Mouse (Mus musculus) C2C12 (cell line): ENCODE results near the gene Hist1h2ad. TPM values are rescaled to one million over a fixed set of nuclear protein-coding genes. Genes with fewer than 3 reads are reported as not detected.
A peak's percentile ranks its signal among the peaks of the same experiment; 100 is the strongest.
"Not testable (repeated sequence)": the region's sequence is repeated elsewhere in the genome, so short reads cannot be mapped to it uniquely, and the experiment has no call there.

Experiments used
- H3K27me3 ChIP-seq: one replicate; pipeline ENCODE4 v1.6.1; 2011; ENCODE audit not compliant: control insufficient read depth, insufficient read depth, insufficient read length
- H3K36me3 ChIP-seq: one replicate; pipeline ENCODE4 v1.6.1; 2011; ENCODE audit not compliant: control insufficient read depth, insufficient read depth
- H3K4me3 ChIP-seq: one replicate; pipeline ENCODE4 v1.5.1; 2011; ENCODE audit warnings: mild to moderate bottlenecking, control low read depth; ENCODE audit not compliant: poor library complexity, insufficient read depth, severe bottlenecking
- H3K79me2 ChIP-seq: one replicate; pipeline ENCODE4 v1.6.1; 2011; ENCODE audit not compliant: control insufficient read depth, insufficient read depth
- H3K79me3 ChIP-seq: one replicate; pipeline ENCODE4 v1.6.1; 2011; ENCODE audit warnings: low read depth, control low read depth
- H3ac ChIP-seq: one replicate; pipeline ENCODE3; 2011; ENCODE audit warnings: low read depth; ENCODE audit not compliant: control insufficient read depth, insufficient read length
- CEBPB ChIP-seq: IDR thresholded peaks from one replicate; pipeline ENCODE4 v1.6.1; 2011; ENCODE audit warnings: low read depth, mild to moderate bottlenecking, control low read depth, moderate library complexity
- CTCF ChIP-seq: IDR thresholded peaks from one replicate; pipeline ENCODE4 v1.5.1; 2011; ENCODE audit not compliant: control insufficient read depth, insufficient read depth, insufficient read length
- FOSL1 ChIP-seq: IDR thresholded peaks from one replicate; pipeline ENCODE4 v1.8.0; 2011; ENCODE audit warnings: mild to moderate bottlenecking, low read length; ENCODE audit not compliant: poor library complexity, insufficient read depth, severe bottlenecking
- MAX ChIP-seq: IDR thresholded peaks from one replicate; pipeline ENCODE4 v1.6.1; 2011; ENCODE audit warnings: mild to moderate bottlenecking, control low read depth
- MYOD1 ChIP-seq: IDR thresholded peaks from one replicate; pipeline ENCODE4 v1.6.1; 2011; ENCODE audit warnings: low read depth; ENCODE audit not compliant: control insufficient read depth, insufficient read length
- MYOG ChIP-seq: IDR thresholded peaks from one replicate; pipeline ENCODE4 v1.6.1; 2011; ENCODE audit not compliant: control insufficient read depth, insufficient read length; ENCODE audit errors: extremely low read depth
- USF1 ChIP-seq: IDR thresholded peaks from one replicate; pipeline ENCODE4 v1.6.1; 2011; ENCODE audit warnings: low read depth, mild to moderate bottlenecking, control low read depth, moderate library complexity
- polyA plus RNA-seq: library from polyadenylated mRNA; unstranded; fragments of >200 nt; fragmentation: generic; extraction: Trizol; gene quantifications from one replicate; pipeline ENCODE4 v1.2.1, GENCODE M21; 2012; ENCODE audit warnings: missing spikeins

Hist1h2ad gene
- polyA plus RNA-seq, 1 experiment = 0.73 TPM

DNA sequence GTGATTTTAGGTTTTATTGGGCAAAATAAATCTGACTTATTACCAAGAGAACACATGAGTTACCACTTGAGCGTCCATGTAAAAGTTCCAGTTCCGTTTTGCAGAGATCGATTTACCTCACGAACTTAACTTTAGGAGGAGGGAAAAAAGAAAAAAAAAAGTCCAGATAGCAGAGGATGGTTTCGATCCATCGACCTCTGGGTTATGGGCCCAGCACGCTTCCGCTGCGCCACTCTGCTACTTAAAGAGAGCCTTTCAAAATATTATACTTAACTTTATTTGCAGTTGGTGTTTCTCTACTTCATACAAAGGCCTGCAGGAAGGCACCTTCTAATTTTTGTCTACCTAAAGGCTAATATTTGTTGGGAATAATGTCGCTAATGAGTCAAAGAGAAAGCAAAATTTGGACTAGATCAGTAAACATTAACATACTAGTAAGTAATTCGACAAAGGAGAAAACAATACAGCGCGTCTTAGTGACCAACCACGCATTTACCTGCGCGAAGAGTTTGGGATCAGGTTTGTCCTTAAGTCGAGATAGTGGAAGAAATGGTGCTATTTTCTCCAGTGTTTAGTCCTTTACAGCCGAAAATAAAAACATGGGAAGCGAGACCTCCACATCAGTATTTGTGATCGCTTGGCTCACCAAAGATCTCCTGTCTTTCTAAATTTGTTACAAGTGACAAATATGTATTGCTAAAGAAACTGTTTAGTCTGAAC lies 43.8 kb upstream of the Hist1h2ad start:
- Histone ChIP-seq H3K4me3 (peak overlapping the region; percentile 25), H3K36me3 (no peaks in the 10 kb centered on the region), H3K27me3 (no peaks in the 10 kb centered on the region), H3K79me3 (no peaks in the 10 kb centered on the region), H3ac (peak overlapping the region; percentile 36), H3K79me2 (no peaks in the 10 kb centered on the region)
- TF ChIP-seq MAX (no peak), MYOD1 (no peak), MYOG (no peak), CTCF (no peak), USF1 (no peak), FOSL1 (no peak), CEBPB (no peak)

DNA sequence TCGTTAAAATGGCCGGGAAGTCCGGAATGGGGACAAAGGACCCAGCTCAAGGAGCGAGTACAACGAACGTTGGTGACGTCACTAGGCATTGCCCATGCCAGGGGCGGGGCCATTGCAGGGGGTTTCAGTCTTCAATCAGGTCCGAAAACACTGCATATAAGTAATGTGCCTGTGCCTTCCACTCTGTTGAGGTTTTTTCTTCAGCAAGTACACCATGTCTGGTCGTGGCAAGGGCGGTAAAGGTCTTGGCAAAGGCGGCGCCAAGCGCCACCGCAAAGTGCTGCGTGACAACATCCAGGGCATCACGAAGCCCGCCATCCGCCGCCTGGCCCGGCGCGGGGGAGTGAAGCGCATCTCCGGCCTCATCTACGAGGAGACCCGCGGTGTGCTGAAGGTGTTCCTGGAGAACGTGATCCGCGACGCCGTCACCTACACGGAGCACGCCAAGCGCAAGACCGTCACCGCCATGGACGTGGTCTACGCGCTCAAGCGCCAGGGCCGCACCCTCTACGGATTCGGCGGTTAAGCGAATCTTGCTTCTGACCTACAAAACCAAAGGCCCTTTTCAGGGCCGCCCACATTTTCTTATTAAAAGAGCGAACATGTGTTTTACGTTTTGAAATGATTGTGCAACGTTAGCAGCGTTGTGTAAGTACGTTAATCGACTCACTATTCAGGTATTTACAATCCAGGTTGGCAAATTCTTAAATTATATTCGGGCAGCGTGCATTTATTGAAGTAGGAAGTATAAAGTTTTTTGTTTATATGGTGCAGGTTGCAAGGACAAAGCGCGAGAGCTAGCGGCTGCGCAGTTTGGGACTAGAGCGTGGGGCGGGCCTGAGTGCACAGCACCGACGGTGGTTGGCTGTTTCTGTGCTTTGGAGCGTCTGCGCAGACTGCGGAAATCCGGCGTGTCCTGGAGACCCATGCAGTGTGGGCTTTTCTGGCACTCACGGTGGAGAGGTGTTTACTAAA lies 43.0 kb upstream of the Hist1h2ad start, which contains the start of gene Hist1h4h:
Gene Hist1h4h (plus strand): TSS at position 150 of the 975 bp plus-strand sequence.
- TF ChIP-seq CTCF (no peak), CEBPB (peak; percentile 92), MYOG (no peak), USF1 (no peak)
- H3K79me3 ChIP-seq = no peaks in the 10 kb centered on the region
- peak within 1 kb of the TSS; percentile 25 for H3K4me3 ChIP-seq
- H3K79me2 ChIP-seq = peaks cover 4% of the 10 kb centered on the region
- H3K36me3 ChIP-seq = no peaks in the 10 kb centered on the region
- no peaks in the 10 kb centered on the region for H3K27me3 ChIP-seq
- peak within 1 kb of the TSS; percentile 56 for H3ac ChIP-seq

DNA sequence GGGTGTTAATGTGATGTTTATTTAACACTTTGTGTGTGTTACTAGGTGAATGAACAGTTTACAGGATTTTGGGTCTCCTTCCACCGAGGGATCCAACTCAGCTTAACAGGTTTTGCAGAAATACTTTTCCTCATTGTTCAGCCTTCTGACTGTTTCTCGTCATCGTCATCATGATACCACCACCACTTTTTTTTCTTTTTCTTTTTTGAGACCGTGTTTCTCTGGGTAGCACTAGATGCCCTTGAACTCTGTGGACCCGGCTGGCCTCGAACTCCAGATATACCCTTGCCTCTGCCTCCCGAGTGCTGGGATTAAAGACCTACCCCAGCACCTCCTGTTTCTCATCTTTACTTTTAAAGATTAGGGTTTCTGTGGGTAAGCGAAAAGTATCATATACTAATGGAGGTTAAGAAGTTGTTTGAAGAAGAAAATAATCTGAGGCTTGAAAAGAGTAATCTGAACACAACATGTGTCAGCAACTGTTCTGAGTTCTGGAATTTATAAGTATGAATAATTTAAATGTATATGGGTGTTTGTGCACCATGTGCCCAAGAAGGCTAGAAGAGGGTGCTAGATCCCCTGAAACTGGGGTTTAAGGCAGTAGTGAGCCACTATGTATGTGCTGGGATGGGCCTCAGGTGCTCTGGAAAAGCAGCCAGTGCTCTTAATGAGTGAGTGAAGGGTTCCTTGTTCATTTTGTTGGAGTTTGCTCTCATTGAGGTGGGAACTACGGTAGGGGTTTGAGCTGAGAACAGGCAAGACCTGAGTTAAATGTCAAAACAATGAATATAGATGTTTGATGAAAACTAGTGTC lies 41.7 kb upstream of the Hist1h2ad start:
- Histone ChIP-seq H3K4me3 (peak overlapping the region; percentile 25), H3K27me3 (no peaks in the 10 kb centered on the region), H3K36me3 (no peaks in the 10 kb centered on the region), H3K79me3 (no peaks in the 10 kb centered on the region), H3ac (peak overlapping the region; percentile 70), H3K79me2 (peaks cover 17% of the 10 kb centered on the region)
- TF ChIP-seq MAX (no peak), USF1 (no peak), CEBPB (no peak)

DNA sequence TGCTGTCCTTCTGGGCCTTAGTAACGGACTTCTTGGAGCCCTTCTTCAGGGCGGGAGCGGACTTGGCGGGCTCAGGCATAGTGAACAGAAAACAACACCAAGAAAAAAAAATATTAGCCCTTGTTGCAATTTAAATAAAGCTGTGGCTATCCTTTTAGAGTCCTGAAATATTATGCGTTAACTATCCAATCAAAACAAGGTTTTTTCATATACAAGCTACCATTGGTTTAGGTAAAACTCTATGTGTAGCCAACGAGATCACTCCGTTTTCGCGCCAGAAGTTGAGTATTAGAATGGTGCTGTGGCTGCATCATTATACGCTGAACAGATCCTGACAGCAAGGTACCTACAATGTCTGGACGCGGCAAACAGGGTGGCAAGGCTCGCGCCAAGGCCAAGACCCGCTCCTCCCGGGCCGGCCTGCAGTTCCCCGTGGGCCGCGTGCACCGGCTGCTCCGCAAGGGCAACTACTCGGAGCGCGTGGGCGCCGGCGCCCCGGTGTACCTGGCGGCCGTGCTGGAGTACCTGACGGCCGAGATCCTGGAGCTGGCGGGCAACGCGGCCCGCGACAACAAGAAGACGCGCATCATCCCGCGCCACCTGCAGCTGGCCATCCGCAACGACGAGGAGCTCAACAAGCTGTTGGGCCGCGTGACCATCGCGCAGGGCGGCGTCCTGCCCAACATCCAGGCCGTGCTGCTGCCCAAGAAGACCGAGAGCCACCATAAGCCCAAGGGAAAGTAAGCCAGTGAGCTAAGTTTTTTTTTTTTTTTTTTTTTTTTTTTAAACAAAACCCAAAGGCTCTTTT lies 40.4 kb upstream of the Hist1h2ad start, which contains the start of gene Hist1h2af:
Gene Hist1h2af (plus strand): TSS at position 347 of the 808 bp plus-strand sequence.
- H3K79me2 ChIP-seq = peaks cover 22% of the 10 kb centered on the region

DNA sequence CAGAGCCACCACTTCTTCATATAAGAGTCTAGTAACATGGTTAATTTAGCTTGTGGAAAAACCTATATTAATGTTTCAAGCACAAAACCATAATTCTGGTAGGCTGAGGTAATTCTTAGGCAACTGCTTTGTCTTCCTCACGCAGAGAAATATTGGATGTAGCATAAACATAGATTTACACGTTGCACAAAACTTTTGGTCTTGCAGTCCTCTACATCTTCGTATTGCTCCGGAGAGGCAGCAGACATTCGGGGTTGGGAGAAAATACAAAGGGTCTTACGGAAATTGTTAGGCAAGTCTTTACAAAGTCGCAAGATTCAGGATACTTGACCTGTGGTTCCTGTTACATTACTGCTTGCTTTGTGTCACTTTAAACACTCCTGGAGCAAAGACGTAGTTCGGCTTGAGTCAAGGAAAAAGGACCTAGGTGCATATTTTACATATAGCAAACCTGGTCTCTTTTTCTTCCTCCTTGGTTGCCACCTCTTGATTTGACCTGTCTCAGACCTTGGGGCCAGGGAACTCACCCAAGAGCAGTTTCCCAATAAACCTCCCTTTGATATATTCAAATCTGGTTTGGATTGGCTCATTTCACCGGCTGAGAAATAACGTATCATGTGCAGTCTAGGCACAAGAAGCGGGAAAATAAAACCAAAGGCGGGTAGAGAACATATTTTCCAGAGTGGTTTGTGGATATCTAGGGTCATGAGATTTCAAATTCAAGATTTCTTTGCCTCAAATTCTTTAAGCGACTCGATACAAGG lies 39.6 kb upstream of the Hist1h2ad start:
- no peaks in the 10 kb centered on the region for H3K79me3 ChIP-seq
- H3K27me3 ChIP-seq = no peaks in the 10 kb centered on the region
- TF ChIP-seq USF1 (no peak), CTCF (no peak), CEBPB (peak; percentile 8), FOSL1 (no peak), MAX (no peak)
- H3ac ChIP-seq = peak overlapping the region; percentile 81
- no peaks in the 10 kb centered on the region for H3K36me3 ChIP-seq
- peaks cover 22% of the 10 kb centered on the region for H3K79me2 ChIP-seq
- peak overlapping the region; percentile 35 for H3K4me3 ChIP-seq

More for the DNA sequence above, 40.4 kb upstream of the Hist1h2ad start, which contains the start of gene Hist1h2af:
- not testable (repeated sequence) for H3K79me3 ChIP-seq, H3K36me3 ChIP-seq, H3K27me3 ChIP-seq
- peak within 1 kb of the TSS; percentile 81 for H3ac ChIP-seq
- H3K4me3 ChIP-seq = peak within 1 kb of the TSS; percentile 35
